Mouse (Mus musculus) small intestine, adult 2 months (tissue): ENCODE measurements around the gene Obsl1.

Experiments
- CTCF ChIP-seq: fragments of 200-500 bp; IDR thresholded peaks from 2 replicates; pipeline ENCODE4 v1.5.1; 2012; ENCODE audit warnings: low read depth, mild to moderate bottlenecking, control low read depth, inconsistent platforms, low read length, moderate library complexity, mixed read lengths; ENCODE audit not compliant: insufficient replicate concordance, insufficient read length; ENCODE audit errors: extremely low read depth
- POLR2A ChIP-seq: fragments of 200-500 bp; IDR thresholded peaks from 2 replicates; pipeline ENCODE4 v1.6.1; 2012; ENCODE audit warnings: low read depth, mild to moderate bottlenecking, control low read depth, inconsistent platforms, low read length, moderate library complexity

GRCm38 (mm10) chr1:75480036-75480435, 26.2 kb downstream of the Obsl1 start:
- TF ChIP-seq CTCF (no peak), POLR2A (no peak)
